Mouse (Mus musculus) ES-E14 (cell line): ENCODE results near the gene Wdr4. TPM values are rescaled to one million over a fixed set of nuclear protein-coding genes. Genes with fewer than 3 reads are reported as not detected.

Source experiments
- DNase-seq: peaks from one replicate; pipeline ENCODE4 v3.0.0-alpha.2; 2013; ENCODE audit warnings: low read depth, low spot score
- H3K27ac ChIP-seq: 2 replicates; pipeline ENCODE4 v1.5.1; 2012; ENCODE audit warnings: low read depth, mild to moderate bottlenecking, low read length, moderate library complexity, mixed read lengths; ENCODE audit not compliant: poor library complexity, insufficient read depth, severe bottlenecking
- H3K36me3 ChIP-seq: 2 replicates; pipeline ENCODE4 v1.6.1; 2012; ENCODE audit warnings: mild to moderate bottlenecking, low read length, moderate library complexity, mixed read lengths; ENCODE audit not compliant: control insufficient read depth, poor library complexity, insufficient read depth, severe bottlenecking
- H3K4me1 ChIP-seq, 2 experiments: fragments of 150-350 bp in 1 of 2; sonication (generic) in 1 of 2; 2 replicates each; pipeline ENCODE4 v1.6.1; 2012; ENCODE audit warnings: low read length in 2 of 2, mild to moderate bottlenecking in 1 of 2, mixed read lengths in 1 of 2; ENCODE audit not compliant: control insufficient read depth in 2 of 2, insufficient read depth in 2 of 2, poor library complexity in 1 of 2
- H3K4me3 ChIP-seq, 2 experiments: fragments of 150-350 bp in 1 of 2; sonication (generic) in 1 of 2; 2 replicates each; pipeline ENCODE4 v1.5.1; 2012; ENCODE audit warnings: low read length in 2 of 2, low read depth in 1 of 2, mild to moderate bottlenecking in 1 of 2, mixed read lengths in 1 of 2; ENCODE audit not compliant: insufficient read depth in 1 of 2, poor library complexity in 1 of 2, severe bottlenecking in 1 of 2
- H3K9ac ChIP-seq: 2 replicates; pipeline ENCODE4 v1.6.1; 2012; ENCODE audit warnings: low read depth, mild to moderate bottlenecking, low read length, mixed read lengths; ENCODE audit not compliant: poor library complexity, insufficient read depth, severe bottlenecking
- H3K9me3 ChIP-seq: fragments of 150-350 bp; sonication (generic); 2 replicates; pipeline ENCODE4 v1.6.1; 2012; ENCODE audit warnings: low read depth, mild to moderate bottlenecking, low read length; ENCODE audit not compliant: control insufficient read depth, insufficient read depth
- CHD2 ChIP-seq: IDR thresholded peaks from 2 replicates; pipeline ENCODE4 v1.6.1; 2014; ENCODE audit warnings: mild to moderate bottlenecking, low read depth, low read length, inconsistent platforms
- HCFC1 ChIP-seq: IDR thresholded peaks from 2 replicates; pipeline ENCODE4 v1.6.1; 2012; ENCODE audit warnings: low read length, inconsistent platforms, borderline replicate concordance; ENCODE audit not compliant: insufficient read depth
- MAFK ChIP-seq: IDR thresholded peaks from 2 replicates; pipeline ENCODE4 v1.6.1; 2014; ENCODE audit warnings: mild to moderate bottlenecking, low read depth, low read length, inconsistent platforms; ENCODE audit not compliant: insufficient read depth
- ZC3H11A ChIP-seq: IDR thresholded peaks from 2 replicates; pipeline ENCODE4 v1.6.1; 2012; ENCODE audit warnings: low read depth, mild to moderate bottlenecking, inconsistent platforms, low read length, borderline replicate concordance
- ZNF384 ChIP-seq: IDR thresholded peaks from 2 replicates; pipeline ENCODE4 v1.6.1; 2012; ENCODE audit warnings: low read depth, low read length, inconsistent platforms
- in situ Hi-C, 2 experiments: fragments of 600-800 bp; cut with MboI; formaldehyde crosslinking; loops; one replicate each; pipeline ENCODE4 v1.15.1; 2025; ENCODE audit warnings: low sequenced_read_pairs in 2 of 2, inconsistent platforms in 1 of 2; ENCODE audit not compliant: unreplicated experiment in 2 of 2
- total RNA-seq: library from RNA; depleted of rRNA; stranded (reverse); fragments of 300-350 nt; gene quantifications from 2 replicates; pipeline ENCODE4 v1.2.3, GENCODE M21; 2012

Gene Wdr4
- total RNA-seq, 1 experiment, result 58.5 TPM

DNA sequence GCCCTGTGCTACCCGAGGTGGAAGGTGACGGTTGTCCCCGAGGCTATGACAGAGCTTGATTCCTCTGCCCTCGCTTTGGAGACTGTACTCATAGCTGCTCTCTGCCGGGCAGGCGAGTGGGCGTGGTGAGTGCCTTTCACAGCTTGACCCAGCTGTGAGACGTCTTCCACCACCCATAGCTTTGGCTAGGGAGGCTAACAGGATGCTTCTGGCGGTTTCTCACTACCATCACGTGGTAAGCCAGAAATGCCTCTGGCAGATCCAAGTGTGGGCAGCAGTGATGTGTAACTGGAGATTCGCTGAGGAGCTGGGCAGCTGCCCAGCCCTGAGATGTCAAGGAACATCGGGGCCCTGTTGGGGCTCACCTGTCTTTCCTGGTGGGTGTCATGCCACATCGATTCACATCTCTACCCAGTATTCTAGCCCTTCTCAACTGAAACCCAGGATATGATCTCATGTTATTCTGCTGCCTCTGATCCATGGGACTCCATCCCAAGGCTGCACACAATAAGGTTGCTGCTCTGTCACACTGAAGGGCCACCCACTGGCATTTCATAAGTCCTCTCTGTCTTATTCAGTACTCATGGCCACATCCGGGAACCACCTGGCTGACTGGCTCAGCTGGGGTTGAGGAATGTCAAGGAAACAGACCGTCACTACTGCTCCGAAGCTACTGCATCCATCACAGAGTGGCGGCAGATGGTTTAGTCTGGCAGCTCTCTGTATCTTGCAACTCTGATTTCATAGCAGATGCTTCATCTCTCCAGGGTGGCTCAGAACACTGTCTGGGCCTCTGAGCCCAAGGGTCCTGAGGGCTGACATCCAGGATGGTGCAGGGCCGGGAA lies 62.8 kb downstream of the Wdr4 start:
- Histone ChIP-seq H3K9me3 (no peaks in the 10 kb centered on the region), H3K4me3 (no peak overlapping the region), H3K9ac (no peak overlapping the region), H3K4me1 (peaks cover 0 to 6% of the 10 kb centered on the region in 2 experiments; a peak in 2 of 4 replicates), H3K36me3 (no peaks in the 10 kb centered on the region; the same call in 1 of the 2 replicates), H3K27ac (no peak overlapping the region)
- TF ChIP-seq CHD2, result no peak
- TF ChIP-seq ZNF384, result no peak
- in situ Hi-C loops, result no loop called here
- DNase-seq, result no peak

DNA sequence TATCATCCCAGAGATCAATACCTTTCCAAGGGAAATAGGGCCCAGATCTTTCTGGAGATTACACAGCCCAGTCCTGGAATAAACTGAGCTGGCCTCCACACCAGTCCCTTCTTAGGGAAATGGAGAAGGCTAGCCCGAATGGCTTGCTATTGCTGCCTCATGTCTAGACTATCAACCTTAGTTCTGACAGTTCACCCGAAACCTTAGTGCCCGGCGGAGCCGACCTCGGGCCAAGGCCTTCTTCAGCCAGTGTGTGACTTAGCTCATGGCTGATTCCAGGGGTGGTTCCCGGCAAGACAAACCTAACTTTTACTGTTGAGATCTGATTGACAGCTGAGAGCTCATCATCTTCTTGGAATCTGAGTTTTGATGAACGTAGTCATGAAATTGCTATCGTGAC lies 65.7 kb downstream of the Wdr4 start:
- DNase-seq, result no peak
- Histone ChIP-seq H3K9ac (no peak overlapping the region), H3K4me1 (peaks cover 0 to 13% of the 10 kb centered on the region in 2 experiments; a peak in 2 of 4 replicates), H3K9me3 (no peaks in the 10 kb centered on the region), H3K36me3 (no peaks in the 10 kb centered on the region), H3K4me3 (no peak overlapping the region), H3K27ac (no peak overlapping the region)
- in situ Hi-C loops, result no loop called here
- TF ChIP-seq MAFK (no peak), CHD2 (no peak), HCFC1 (no peak), ZNF384 (no peak)

DNA sequence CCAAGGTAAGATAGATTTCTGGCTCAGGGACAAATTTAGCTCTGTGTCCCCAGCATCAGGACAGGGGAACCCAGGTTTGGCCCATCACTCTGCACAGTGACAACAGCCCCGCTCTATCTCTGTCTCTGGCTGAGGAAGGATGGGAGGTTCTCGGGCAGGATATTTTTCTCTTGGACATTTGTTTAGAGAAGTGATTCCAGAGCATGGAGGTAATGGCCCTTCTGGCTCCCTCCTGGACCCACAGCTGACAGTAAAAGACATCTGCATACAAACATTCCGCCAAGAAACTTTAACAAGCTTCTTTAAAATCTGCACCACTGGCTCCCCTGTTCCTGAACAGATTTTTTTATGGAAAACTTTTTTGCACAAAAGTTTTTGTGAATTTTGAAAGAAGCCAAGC lies 66.3 kb downstream of the Wdr4 start:
- Histone ChIP-seq H3K9ac (no peak overlapping the region), H3K9me3 (no peaks in the 10 kb centered on the region), H3K36me3 (no peaks in the 10 kb centered on the region), H3K4me3 (no peak overlapping the region), H3K4me1 (peaks cover 0 to 13% of the 10 kb centered on the region in 2 experiments; a peak in 2 of 4 replicates), H3K27ac (no peak overlapping the region)
- TF ChIP-seq ZNF384 (no peak), CHD2 (no peak), HCFC1 (no peak), ZC3H11A (no peak), MAFK (no peak)
- DNase-seq, result no peak
- in situ Hi-C loops, result no loop called here

DNA sequence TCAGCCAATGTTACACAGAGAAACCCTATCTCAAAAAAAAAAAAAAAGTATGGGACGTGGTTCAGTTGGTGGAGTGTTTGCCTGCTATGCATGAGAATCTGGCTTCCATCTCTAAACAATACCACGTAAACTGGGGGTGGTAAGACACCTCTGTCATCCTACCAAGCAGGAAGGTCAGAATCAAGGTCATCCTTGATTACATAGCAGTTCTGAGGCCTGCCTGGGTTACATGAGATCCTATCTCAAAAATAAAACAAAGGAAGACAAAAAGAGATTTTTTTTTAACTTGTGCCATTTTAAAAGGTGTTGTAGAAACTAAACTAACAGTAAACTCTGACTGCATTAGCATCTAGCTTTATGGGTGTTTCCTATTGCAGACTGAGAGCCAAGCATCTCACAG lies 67.0 kb downstream of the Wdr4 start:
- H3K4me3 ChIP-seq, result no peak overlapping the region
- peak; percentile 25; the same call in 1 of the 2 replicates for TF ChIP-seq ZNF384
- no peak for TF ChIP-seq CHD2
- H3K9ac ChIP-seq, result no peak overlapping the region
- H3K9me3 ChIP-seq, result no peaks in the 10 kb centered on the region
- no peak overlapping the region for H3K27ac ChIP-seq
- in situ Hi-C loops, result no loop called here
- no peaks in the 10 kb centered on the region for H3K36me3 ChIP-seq
- H3K4me1 ChIP-seq, result peaks cover 0 to 13% of the 10 kb centered on the region in 2 experiments; a peak in 2 of 4 replicates
- no peak for DNase-seq

DNA sequence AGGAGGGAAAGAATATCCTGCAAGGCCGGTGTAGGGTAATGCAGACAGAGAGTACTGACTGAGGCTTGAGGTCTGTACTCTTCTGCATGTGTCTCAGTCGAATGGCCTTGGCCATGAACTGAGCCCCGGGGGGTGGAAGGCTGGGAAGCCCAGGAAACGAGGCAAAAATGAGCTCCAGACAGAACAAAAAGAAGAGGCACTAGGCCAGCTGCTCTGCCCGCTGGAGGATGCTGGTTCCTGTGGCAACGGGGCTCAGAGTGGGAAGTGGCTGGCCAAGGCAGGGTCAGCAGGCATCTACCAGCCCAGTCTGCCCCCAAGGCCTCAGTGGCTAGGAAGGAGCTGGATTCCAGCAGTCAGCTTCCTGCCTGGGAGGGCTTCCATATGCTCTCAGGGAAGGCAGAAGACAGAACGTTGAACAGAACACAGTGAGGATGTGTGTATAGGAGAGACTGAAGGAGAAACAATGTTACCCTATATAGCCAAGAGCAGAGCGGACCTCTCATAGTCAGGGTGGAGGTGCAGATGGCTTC lies 68.5 kb downstream of the Wdr4 start:
- peaks cover 0 to 13% of the 10 kb centered on the region in 2 experiments; a peak in 2 of 4 replicates for H3K4me1 ChIP-seq
- in situ Hi-C loops, result no loop called here
- no peaks in the 10 kb centered on the region for H3K9me3 ChIP-seq
- no peak overlapping the region for H3K9ac ChIP-seq
- no peak overlapping the region for H3K27ac ChIP-seq
- DNase-seq, result no peak
- no peak overlapping the region for H3K4me3 ChIP-seq
- TF ChIP-seq ZC3H11A, result no peak
- no peak for TF ChIP-seq HCFC1
- TF ChIP-seq ZNF384, result no peak
- no peak for TF ChIP-seq CHD2
- no peak for TF ChIP-seq MAFK
- no peaks in the 10 kb centered on the region for H3K36me3 ChIP-seq
